9 mouse cellular contexts compared by ENCODE assay signal in genomic region chr8:61228678-61229077, GRCm38 (mm10). TPM values are rescaled to one million over a fixed set of nuclear protein-coding genes. Genes with fewer than 3 reads are reported as not detected.
DNase-seq lines count a peak whose midpoint lies in the region; ATAC-seq and TF ChIP-seq lines count a peak whose summit lies in the region.
"Had no signal": no experiment of that assay in that cellular context is flagged by ENCODE, and none has a peak within 500 bp of the region (broad histone marks: within the 10 kb centered on the region; RNA-seq: fewer than 3 reads in every experiment).

No protein-coding gene starts in this region.

- ATAC-seq in embryonic facial prominence, embryonic 12.5 days (ENCODE audit: insufficient number of reproducible peaks, insufficient read depth, low FRiP score, low TSS enrichment), result no peak
- no peak for ATAC-seq in liver, postnatal 0 days
- no peak for ATAC-seq in liver, embryonic 11.5 days (replicated peaks; ENCODE audit: low FRiP score)
- ATAC-seq in hindbrain, embryonic 16.5 days, result no peak
- no peak for ATAC-seq in neural tube, embryonic 15.5 days (ENCODE audit: low FRiP score)

- WGBS in embryonic facial prominence, embryonic 12.5 days, result 66% methylated on average over 8 of the region's 8 CpGs
- 72% methylated on average over 8 of the region's 8 CpGs for whole genome bisulfite sequencing in embryonic facial prominence, embryonic 10.5 days
- 69% methylated on average over 8 of the region's 8 CpGs for WGBS in liver, postnatal 0 days (ENCODE audit: insufficient replicate concordance)
- 77% methylated on average over 8 of the region's 8 CpGs for WGBS in liver, embryonic 11.5 days
- 73% methylated on average over 8 of the region's 8 CpGs for WGBS in hindbrain, embryonic 16.5 days
- WGBS in neural tube, embryonic 15.5 days, result 72% methylated on average over 8 of the region's 8 CpGs

- H3K9me3 ChIP-seq in embryonic facial prominence, embryonic 12.5 days, result no peaks in the 10 kb centered on the region
- H3K9me3 ChIP-seq in embryonic facial prominence, embryonic 10.5 days, result no peaks in the 10 kb centered on the region
- no peaks in the 10 kb centered on the region for H3K9me3 ChIP-seq in liver, postnatal 0 days (ENCODE audit: low read length)
- H3K9me3 ChIP-seq in liver, embryonic 11.5 days (ENCODE audit: control insufficient read depth, low read length), result no peaks in the 10 kb centered on the region
- no peaks in the 10 kb centered on the region for H3K9me3 ChIP-seq in hindbrain, embryonic 16.5 days (ENCODE audit: control insufficient read depth, low read length)
- no peaks in the 10 kb centered on the region for H3K9me3 ChIP-seq in neural tube, embryonic 15.5 days (replicated peaks)

- H3K4me3 ChIP-seq in embryonic facial prominence, embryonic 12.5 days, result no peak overlapping the region
- no peak overlapping the region for H3K4me3 ChIP-seq in embryonic facial prominence, embryonic 10.5 days
- H3K4me3 ChIP-seq in liver, postnatal 0 days (ENCODE audit: low read depth, low read length), result no peak overlapping the region
- no peak overlapping the region for H3K4me3 ChIP-seq in liver, embryonic 11.5 days (ENCODE audit: low read depth, low read length)
- H3K4me3 ChIP-seq in hindbrain, embryonic 16.5 days (ENCODE audit: low read length), result peak overlapping the region; percentile 4
- H3K4me3 ChIP-seq in neural tube, embryonic 15.5 days (replicated peaks), result 0 out of 2 replicates have a peak overlapping the region, but pooled peaks have one; percentile 16

- H3K4me1 ChIP-seq in embryonic facial prominence, embryonic 12.5 days, result peaks cover 36% of the 10 kb centered on the region
- H3K4me1 ChIP-seq in embryonic facial prominence, embryonic 10.5 days, result peaks cover 60% of the 10 kb centered on the region
- peaks cover 4% of the 10 kb centered on the region for H3K4me1 ChIP-seq in liver, postnatal 0 days (ENCODE audit: insufficient read depth)
- H3K4me1 ChIP-seq in liver, embryonic 11.5 days (replicated peaks; ENCODE audit: control insufficient read depth, insufficient read depth, low read length), result peaks cover 11% of the 10 kb centered on the region; the same call in 1 of the 2 replicates
- H3K4me1 ChIP-seq in hindbrain, embryonic 16.5 days (ENCODE audit: control insufficient read depth, insufficient read depth, low read depth, low read length), result peaks cover 30% of the 10 kb centered on the region
- H3K4me1 ChIP-seq in neural tube, embryonic 15.5 days, result peaks cover 44% of the 10 kb centered on the region

- peak overlapping the region; percentile 9; the same call in 1 of the 2 replicates for H3K4me2 ChIP-seq in embryonic facial prominence, embryonic 12.5 days (replicated peaks)
- H3K4me2 ChIP-seq in liver, postnatal 0 days (ENCODE audit: low read depth, low read length), result peak overlapping the region; percentile 9; the same call in 1 of the 2 replicates
- H3K4me2 ChIP-seq in liver, embryonic 11.5 days, result no peak overlapping the region
- H3K4me2 ChIP-seq in hindbrain, embryonic 16.5 days (ENCODE audit: low read length), result peak overlapping the region; percentile 49
- H3K4me2 ChIP-seq in neural tube, embryonic 15.5 days, result peak overlapping the region; percentile 85

- H3K27me3 ChIP-seq in embryonic facial prominence, embryonic 12.5 days, result no peaks in the 10 kb centered on the region
- no peaks in the 10 kb centered on the region for H3K27me3 ChIP-seq in embryonic facial prominence, embryonic 10.5 days (replicated peaks; ENCODE audit: low read depth, poor library complexity, severe bottlenecking)
- H3K27me3 ChIP-seq in liver, postnatal 0 days (ENCODE audit: insufficient read depth, low read length), result no peaks in the 10 kb centered on the region
- H3K27me3 ChIP-seq in liver, embryonic 11.5 days (replicated peaks; ENCODE audit: control insufficient read depth, insufficient read depth, low read length), result no peaks in the 10 kb centered on the region
- no peaks in the 10 kb centered on the region for H3K27me3 ChIP-seq in hindbrain, embryonic 16.5 days (replicated peaks; ENCODE audit: control insufficient read depth, insufficient read depth, low read length)
- H3K27me3 ChIP-seq in neural tube, embryonic 15.5 days (replicated peaks), result no peaks in the 10 kb centered on the region

- H3K36me3 ChIP-seq in embryonic facial prominence, embryonic 12.5 days, result no peaks in the 10 kb centered on the region
- peaks cover 51% of the 10 kb centered on the region for H3K36me3 ChIP-seq in embryonic facial prominence, embryonic 10.5 days (replicated peaks)
- H3K36me3 ChIP-seq in liver, postnatal 0 days (replicated peaks; ENCODE audit: insufficient read depth, low read length), result no peaks in the 10 kb centered on the region
- H3K36me3 ChIP-seq in liver, embryonic 11.5 days (ENCODE audit: control insufficient read depth, insufficient read depth, low read length), result no peaks in the 10 kb centered on the region
- no peaks in the 10 kb centered on the region for H3K36me3 ChIP-seq in hindbrain, embryonic 16.5 days (ENCODE audit: control insufficient read depth, insufficient read depth, low read length)
- H3K36me3 ChIP-seq in neural tube, embryonic 15.5 days, result no peaks in the 10 kb centered on the region

- no peak for DNase-seq in embryonic facial prominence, embryonic 10.5 days (ENCODE audit: low spot score)
- no peak for DNase-seq in liver, postnatal 0 days
- no peak for DNase-seq in liver, embryonic 11.5 days (ENCODE audit: low spot score)
- DNase-seq in left cerebral cortex, adult 8-10 months (ENCODE audit: low spot score in 2 of 2), result no peak
- DNase-seq in cerebellum, adult 8-10 months, result no peak
- DNase-seq: embryo, embryonic 11 days had no signal

- no peak overlapping the region for H3K27ac ChIP-seq in embryonic facial prominence, embryonic 12.5 days
- H3K27ac ChIP-seq in embryonic facial prominence, embryonic 10.5 days (replicated peaks), result no peak overlapping the region
- no peak overlapping the region for H3K27ac ChIP-seq in liver, postnatal 0 days (ENCODE audit: low read depth)
- H3K27ac ChIP-seq in liver, embryonic 11.5 days (ENCODE audit: low read depth, low read length), result no peak overlapping the region
- no peak overlapping the region for H3K27ac ChIP-seq in hindbrain, embryonic 16.5 days (ENCODE audit: low read depth, low read length)
- no peak overlapping the region for H3K27ac ChIP-seq in neural tube, embryonic 15.5 days (replicated peaks)

- no peak for TF ChIP-seq CTCF in liver, postnatal 0 days (IDR thresholded peaks at IDR 0.05; ENCODE audit: low read depth)

- no peak overlapping the region for H3K9ac ChIP-seq in embryonic facial prominence, embryonic 12.5 days
- H3K9ac ChIP-seq in liver, postnatal 0 days (replicated peaks), result no peak overlapping the region
- H3K9ac ChIP-seq in liver, embryonic 11.5 days (ENCODE audit: low read depth, low read length), result no peak overlapping the region
- H3K9ac ChIP-seq in hindbrain, embryonic 16.5 days (ENCODE audit: low read depth, low read length), result no peak overlapping the region
- H3K9ac ChIP-seq in neural tube, embryonic 15.5 days (replicated peaks), result no peak overlapping the region

- TF ChIP-seq EP300 in liver, postnatal 0 days (IDR thresholded peaks at IDR 0.05; ENCODE audit: low read depth), result no peak

RNA-seq across cellular contexts. Expression of gene Sh3rf1, which starts 5.0 kb away (rescaled TPM):
- 15.5 and 16.0 TPM in 2 replicates for polyA plus RNA-seq in embryonic facial prominence, embryonic 12.5 days (2016; fragmentation: Nextera tagmentation; extraction: Ambion mirVana)
- polyA plus RNA-seq in embryonic facial prominence, embryonic 10.5 days (2016; fragmentation: Nextera tagmentation; extraction: Ambion mirVana), result 17.0 and 17.4 TPM in 2 replicates
- 0.97 and 1.6 TPM in 2 replicates for polyA plus RNA-seq in liver, postnatal 0 days (2015; fragmentation: Nextera tagmentation; extraction: Ambion mirVana)
- 6.7 and 7.1 TPM in 2 replicates for polyA plus RNA-seq in liver, embryonic 11.5 days (2014; fragmentation: Nextera tagmentation; extraction: Ambion mirVana)
- polyA plus RNA-seq in hindbrain, embryonic 16.5 days (2015; fragmentation: Nextera tagmentation; extraction: Ambion mirVana), result 23.3 and 28.2 TPM in 2 replicates
- polyA plus RNA-seq in neural tube, embryonic 15.5 days (2015; fragmentation: Nextera tagmentation; extraction: Ambion mirVana), result 19.0 and 20.8 TPM in 2 replicates
- 10 to 100 TPM; 31.6 to 39.2 (median 33.9) TPM for total RNA-seq in left cerebral cortex, adult 8-10 months (2022)

Comparison
In these comparisons a context has a peak if more than half of its experiments do, and no peak if none do; other contexts are left out.
1. H3K4me3 ChIP-seq: peak in hindbrain, embryonic 16.5 days (single experiment) and neural tube, embryonic 15.5 days (single experiment); none in embryonic facial prominence, embryonic 12.5 days (single experiment), embryonic facial prominence, embryonic 10.5 days (single experiment), liver, postnatal 0 days (single experiment) and liver, embryonic 11.5 days (single experiment).